14 mouse cellular contexts compared by ENCODE assay signal in genomic region chr15:98796803-98797595, GRCm38 (mm10). TPM values are rescaled to one million over a fixed set of nuclear protein-coding genes. Genes with fewer than 3 reads are reported as not detected.
DNase-seq lines count a peak whose midpoint lies in the region; ATAC-seq lines count a peak whose summit lies in the region.
"Had no signal": no experiment of that assay in that cellular context is flagged by ENCODE, and none has a peak within 500 bp of the region (broad histone marks: within the 10 kb centered on the region; RNA-seq: fewer than 3 reads in every experiment).

No protein-coding gene starts in this region.

- WGBS in kidney, embryonic 14.5 days: 8% methylated on average over 13 of the region's 13 CpGs
- WGBS in kidney, embryonic 16.5 days: 2% methylated on average over 12 of the region's 13 CpGs
- 6% methylated on average over 12 of the region's 13 CpGs for WGBS in hindbrain, embryonic 15.5 days
- 6% methylated on average over 13 of the region's 13 CpGs for WGBS in neural tube, embryonic 12.5 days

- H3K4me3 ChIP-seq in kidney, embryonic 14.5 days (ENCODE audit: low read length): no peak overlapping the region
- H3K4me3 ChIP-seq in kidney, embryonic 16.5 days (ENCODE audit: low read length): no peak overlapping the region
- H3K4me3 ChIP-seq in hindbrain, embryonic 15.5 days: no peak overlapping the region
- H3K4me3 ChIP-seq in neural tube, embryonic 12.5 days: no peak overlapping the region

- no peak overlapping the region for H3K27ac ChIP-seq in kidney, embryonic 14.5 days (ENCODE audit: low read depth, low read length)
- H3K27ac ChIP-seq in kidney, embryonic 16.5 days (ENCODE audit: low read length): no peak overlapping the region
- no peak overlapping the region for H3K27ac ChIP-seq in hindbrain, embryonic 15.5 days (replicated peaks)
- H3K27ac ChIP-seq in neural tube, embryonic 12.5 days: no peak overlapping the region
- H3K27ac ChIP-seq: limb, embryonic 12.5 days had no signal

- peak; percentile 34 for DNase-seq in CD4-positive, CD25-positive, alpha-beta regulatory T cell, adult 2 months (ENCODE audit: low read depth, low spot score)
- DNase-seq in layer of hippocampus, postnatal 10 days (ENCODE audit: low spot score in 2 of 2): no peak
- no peak for DNase-seq in thymus, postnatal 14 days
- DNase-seq: adrenal gland, postnatal 14 days; cerebellum, postnatal 14 days; lung, postnatal 14 days; right cerebral cortex, postnatal 25 days had no signal

- H3K36me3 ChIP-seq in kidney, embryonic 14.5 days (ENCODE audit: control insufficient read depth, insufficient read depth, low read length): no peaks in the 10 kb centered on the region
- no peaks in the 10 kb centered on the region for H3K36me3 ChIP-seq in kidney, embryonic 16.5 days (ENCODE audit: insufficient read depth, low read length)
- no peaks in the 10 kb centered on the region for H3K36me3 ChIP-seq in hindbrain, embryonic 15.5 days
- H3K36me3 ChIP-seq in neural tube, embryonic 12.5 days: no peaks in the 10 kb centered on the region
- H3K36me3 ChIP-seq: limb, embryonic 12.5 days had no signal

- H3K4me2 ChIP-seq in kidney, embryonic 14.5 days (replicated peaks; ENCODE audit: low read depth, low read length): no peak overlapping the region
- no peak overlapping the region for H3K4me2 ChIP-seq in kidney, embryonic 16.5 days (replicated peaks; ENCODE audit: low read depth, low read length)
- no peak overlapping the region for H3K4me2 ChIP-seq in hindbrain, embryonic 15.5 days
- H3K4me2 ChIP-seq in neural tube, embryonic 12.5 days (replicated peaks): peak overlapping the region; percentile 36

- peaks cover 15% of the 10 kb centered on the region; the same call in 1 of the 2 replicates for H3K4me1 ChIP-seq in kidney, embryonic 14.5 days (ENCODE audit: control insufficient read depth, insufficient read depth, low read length)
- peaks cover 17% of the 10 kb centered on the region for H3K4me1 ChIP-seq in kidney, embryonic 16.5 days (ENCODE audit: insufficient read depth, low read length)
- peaks cover 26% of the 10 kb centered on the region for H3K4me1 ChIP-seq in hindbrain, embryonic 15.5 days (replicated peaks)
- H3K4me1 ChIP-seq in neural tube, embryonic 12.5 days: peaks cover 43% of the 10 kb centered on the region

- no peaks in the 10 kb centered on the region for H3K9me3 ChIP-seq in kidney, embryonic 14.5 days (ENCODE audit: control insufficient read depth, low read length)
- H3K9me3 ChIP-seq in kidney, embryonic 16.5 days (ENCODE audit: low read length): no peaks in the 10 kb centered on the region
- H3K9me3 ChIP-seq in hindbrain, embryonic 15.5 days: no peaks in the 10 kb centered on the region
- no peaks in the 10 kb centered on the region for H3K9me3 ChIP-seq in neural tube, embryonic 12.5 days
- H3K9me3 ChIP-seq: limb, embryonic 12.5 days had no signal

- H3K27me3 ChIP-seq in kidney, embryonic 14.5 days (ENCODE audit: control insufficient read depth, insufficient read depth, low read length): peaks cover 99% of the 10 kb centered on the region
- H3K27me3 ChIP-seq in kidney, embryonic 16.5 days (ENCODE audit: insufficient read depth, low read length): peaks cover 99% of the 10 kb centered on the region
- H3K27me3 ChIP-seq in hindbrain, embryonic 15.5 days: peaks cover 94% of the 10 kb centered on the region
- peaks cover 96% of the 10 kb centered on the region for H3K27me3 ChIP-seq in neural tube, embryonic 12.5 days (replicated peaks)

- ATAC-seq in CD4-positive, CD25-positive, alpha-beta regulatory T cell, adult 4 months: no peak
- 0 out of 2 replicates have a peak, but pooled peaks have one; percentile 33 for ATAC-seq in kidney, embryonic 14.5 days (ENCODE audit: low FRiP score, low TSS enrichment)
- ATAC-seq in kidney, embryonic 16.5 days (ENCODE audit: low FRiP score, low TSS enrichment): no peak
- 0 out of 2 replicates have a peak, but pooled peaks have one; percentile 28 for ATAC-seq in hindbrain, embryonic 15.5 days (ENCODE audit: low FRiP score, low read depth)
- ATAC-seq in neural tube, embryonic 12.5 days (ENCODE audit: low FRiP score, low read depth): no peak

- no peak overlapping the region for H3K9ac ChIP-seq in kidney, embryonic 14.5 days (ENCODE audit: low read depth, low read length)
- H3K9ac ChIP-seq in kidney, embryonic 16.5 days (replicated peaks; ENCODE audit: low read length): no peak overlapping the region
- no peak overlapping the region for H3K9ac ChIP-seq in hindbrain, embryonic 15.5 days
- no peak overlapping the region for H3K9ac ChIP-seq in neural tube, embryonic 12.5 days

RNA-seq across cellular contexts. Expression of gene Wnt1, which starts 7.3 kb away (rescaled TPM):
- not detected for polyA plus RNA-seq in CD4-positive, CD25-positive, alpha-beta regulatory T cell, adult 4 months (2017; shearing (Covaris generic))
- polyA plus RNA-seq in kidney, embryonic 14.5 days (2014; fragmentation: Nextera tagmentation; extraction: Ambion mirVana): not detected in 2 replicates
- polyA plus RNA-seq in kidney, embryonic 16.5 days (2015; fragmentation: Nextera tagmentation; extraction: Ambion mirVana): not detected in 2 replicates
- polyA plus RNA-seq in hindbrain, embryonic 15.5 days (2015; fragmentation: Nextera tagmentation; extraction: Ambion mirVana): 1.9 and 2.5 TPM in 2 replicates
- polyA plus RNA-seq in neural tube, embryonic 12.5 days (2016; fragmentation: Nextera tagmentation; extraction: Ambion mirVana): 7.5 and 12.3 TPM in 2 replicates
- total RNA-seq in layer of hippocampus, postnatal 10 days (2021): not detected
- total RNA-seq: adrenal gland, postnatal 14 days; layer of hippocampus, adult 18-20 months had no signal
- polyA plus RNA-seq: limb, embryonic 12.5 days had no signal

RNA-seq across cellular contexts. Expression of gene Ddn, which starts 12.3 kb away (rescaled TPM):
- not detected for polyA plus RNA-seq in CD4-positive, CD25-positive, alpha-beta regulatory T cell, adult 4 months (2017; shearing (Covaris generic))
- polyA plus RNA-seq in kidney, embryonic 14.5 days (2014; fragmentation: Nextera tagmentation; extraction: Ambion mirVana): 1.4 TPM in 2 replicates
- polyA plus RNA-seq in kidney, embryonic 16.5 days (2015; fragmentation: Nextera tagmentation; extraction: Ambion mirVana): 2.6 and 3.3 TPM in 2 replicates
- 0.34 and 0.48 TPM in 2 replicates for polyA plus RNA-seq in hindbrain, embryonic 15.5 days (2015; fragmentation: Nextera tagmentation; extraction: Ambion mirVana)
- polyA plus RNA-seq in neural tube, embryonic 12.5 days (2016; fragmentation: Nextera tagmentation; extraction: Ambion mirVana): 0.47 and 0.82 TPM in 2 replicates
- 100 to 1,000 TPM; 401 to 403 TPM for total RNA-seq in layer of hippocampus, postnatal 10 days (2021)
- total RNA-seq: adrenal gland, postnatal 14 days had no signal
- polyA plus RNA-seq: limb, embryonic 12.5 days had no signal

RNA-seq across cellular contexts. Expression of gene Wnt10b, which starts 19.0 kb away (rescaled TPM):
- polyA plus RNA-seq in CD4-positive, CD25-positive, alpha-beta regulatory T cell, adult 4 months (2017; shearing (Covaris generic)): not detected
- polyA plus RNA-seq in kidney, embryonic 14.5 days (2014; fragmentation: Nextera tagmentation; extraction: Ambion mirVana): not detected in 2 replicates
- 0.17 TPM in 1 of 2 replicates, not detected in the other for polyA plus RNA-seq in kidney, embryonic 16.5 days (2015; fragmentation: Nextera tagmentation; extraction: Ambion mirVana)
- polyA plus RNA-seq in hindbrain, embryonic 15.5 days (2015; fragmentation: Nextera tagmentation; extraction: Ambion mirVana): not detected in 2 replicates
- 0.26 and 0.53 TPM in 2 replicates for polyA plus RNA-seq in neural tube, embryonic 12.5 days (2016; fragmentation: Nextera tagmentation; extraction: Ambion mirVana)
- total RNA-seq in layer of hippocampus, postnatal 10 days (2021): under 1 TPM; 0.25 to 0.37 TPM

RNA-seq across cellular contexts. Expression of gene Arf3, which starts 34.0 kb away (rescaled TPM):
- polyA plus RNA-seq in CD4-positive, CD25-positive, alpha-beta regulatory T cell, adult 4 months (2017; shearing (Covaris generic)): 10 to 100 TPM; 33.0 to 35.3 TPM
- 29.8 and 39.7 TPM in 2 replicates for polyA plus RNA-seq in kidney, embryonic 14.5 days (2014; fragmentation: Nextera tagmentation; extraction: Ambion mirVana)
- 56.3 and 59.5 TPM in 2 replicates for polyA plus RNA-seq in kidney, embryonic 16.5 days (2015; fragmentation: Nextera tagmentation; extraction: Ambion mirVana)
- polyA plus RNA-seq in hindbrain, embryonic 15.5 days (2015; fragmentation: Nextera tagmentation; extraction: Ambion mirVana): 100.0 and 107 TPM in 2 replicates
- 69.7 and 77.4 TPM in 2 replicates for polyA plus RNA-seq in neural tube, embryonic 12.5 days (2016; fragmentation: Nextera tagmentation; extraction: Ambion mirVana)
- total RNA-seq in layer of hippocampus, postnatal 10 days (2021): 100 to 1,000 TPM; 636 TPM

RNA-seq across cellular contexts. Expression of gene Prkag1, which starts 34.3 kb away (rescaled TPM):
- 100 to 1,000 TPM; 126 to 187 TPM for polyA plus RNA-seq in CD4-positive, CD25-positive, alpha-beta regulatory T cell, adult 4 months (2017; shearing (Covaris generic))
- polyA plus RNA-seq in kidney, embryonic 14.5 days (2014; fragmentation: Nextera tagmentation; extraction: Ambion mirVana): 67.8 and 83.7 TPM in 2 replicates
- 103 and 119 TPM in 2 replicates for polyA plus RNA-seq in kidney, embryonic 16.5 days (2015; fragmentation: Nextera tagmentation; extraction: Ambion mirVana)
- polyA plus RNA-seq in hindbrain, embryonic 15.5 days (2015; fragmentation: Nextera tagmentation; extraction: Ambion mirVana): 73.4 and 75.3 TPM in 2 replicates
- 70.1 and 79.2 TPM in 2 replicates for polyA plus RNA-seq in neural tube, embryonic 12.5 days (2016; fragmentation: Nextera tagmentation; extraction: Ambion mirVana)
- total RNA-seq in layer of hippocampus, postnatal 10 days (2021): 10 to 100 TPM; 39.3 to 41.0 TPM

Comparison
In these comparisons a context has a peak if more than half of its experiments do, and no peak if none do; other contexts are left out.
1. ATAC-seq: peak in kidney, embryonic 14.5 days (single experiment) and hindbrain, embryonic 15.5 days (single experiment); none in CD4-positive, CD25-positive, alpha-beta regulatory T cell, adult 4 months (single experiment), kidney, embryonic 16.5 days (single experiment) and neural tube, embryonic 12.5 days (single experiment).